Mouse (Mus musculus): Measurements from ENCODE around the gene Card11. TPM values are rescaled to one million over a fixed set of nuclear protein-coding genes. Genes with fewer than 3 reads are reported as not detected.
A peak's percentile ranks its signal among the peaks of the same experiment; 100 is the strongest.

The Card11 gene
- polyA plus RNA-seq, 1 experiment from 2014 or later: 0.18 TPM

GRCm38 (mm10) chr5:140955666-140956065, 44.7 kb downstream of the Card11 start:
- no peak for ATAC-seq (ENCODE audit: insufficient number of reproducible peaks, insufficient read depth, low FRiP score, low read depth)

GRCm38 (mm10) chr5:140951801-140952200, 48.6 kb downstream of the Card11 start:
- H3K27ac ChIP-seq (replicated peaks in 1 of 2; ENCODE audit: control insufficient read depth in 1 of 2, insufficient read depth in 1 of 2, low read depth in 2 of 2, low read length in 2 of 2): no peak overlapping the region
- no peak for ATAC-seq (ENCODE audit: insufficient number of reproducible peaks, insufficient read depth, low FRiP score, low read depth)
- H3K4me1 ChIP-seq (ENCODE audit: control insufficient read depth in 2 of 2, insufficient read depth in 2 of 2, low read length in 2 of 2): peaks cover 5% of the 10 kb centered on the region in 2 experiments; a peak in 2 of 4 replicates
- 80% methylated on average over 5 of the region's 5 CpGs for WGBS
- no peaks in the 10 kb centered on the region for H3K36me3 ChIP-seq (ENCODE audit: control insufficient read depth, insufficient read depth, low read length)
- no peak overlapping the region for H3K9ac ChIP-seq (ENCODE audit: low read length)
- no peak overlapping the region for H3K4me3 ChIP-seq (ENCODE audit: control insufficient read depth in 1 of 2, insufficient read depth in 1 of 2, low read depth in 1 of 2, low read length in 2 of 2)
- H3K9me3 ChIP-seq (ENCODE audit: control insufficient read depth, low read length): peaks cover 3% of the 10 kb centered on the region; the same call in 1 of the 2 replicates
- H3K4me2 ChIP-seq (ENCODE audit: low read length): no peak overlapping the region
- no peaks in the 10 kb centered on the region for H3K27me3 ChIP-seq (ENCODE audit: control insufficient read depth, insufficient read depth, low read length)

More at GRCm38 (mm10) chr5:140955666-140956065, 44.7 kb downstream of the Card11 start:
- Histone ChIP-seq H3K4me3 (ENCODE audit: control insufficient read depth in 1 of 2, insufficient read depth in 1 of 2, low read depth in 1 of 2, low read length in 2 of 2) (no peak overlapping the region), H3K4me1 (ENCODE audit: control insufficient read depth in 2 of 2, insufficient read depth in 2 of 2, low read length in 2 of 2) (no peaks in the 10 kb centered on the region), H3K4me2 (ENCODE audit: low read length) (no peak overlapping the region), H3K27ac (replicated peaks in 1 of 2; ENCODE audit: control insufficient read depth in 1 of 2, insufficient read depth in 1 of 2, low read depth in 2 of 2, low read length in 2 of 2) (no peak overlapping the region), H3K36me3 (ENCODE audit: control insufficient read depth, insufficient read depth, low read length) (no peaks in the 10 kb centered on the region), H3K27me3 (ENCODE audit: control insufficient read depth, insufficient read depth, low read length) (no peaks in the 10 kb centered on the region), H3K9me3 (ENCODE audit: control insufficient read depth, low read length) (peaks cover 3% of the 10 kb centered on the region; the same call in 1 of the 2 replicates), H3K9ac (ENCODE audit: low read length) (no peak overlapping the region)
- 78% methylated on average over 1 of the region's 1 CpGs for WGBS

DNA sequence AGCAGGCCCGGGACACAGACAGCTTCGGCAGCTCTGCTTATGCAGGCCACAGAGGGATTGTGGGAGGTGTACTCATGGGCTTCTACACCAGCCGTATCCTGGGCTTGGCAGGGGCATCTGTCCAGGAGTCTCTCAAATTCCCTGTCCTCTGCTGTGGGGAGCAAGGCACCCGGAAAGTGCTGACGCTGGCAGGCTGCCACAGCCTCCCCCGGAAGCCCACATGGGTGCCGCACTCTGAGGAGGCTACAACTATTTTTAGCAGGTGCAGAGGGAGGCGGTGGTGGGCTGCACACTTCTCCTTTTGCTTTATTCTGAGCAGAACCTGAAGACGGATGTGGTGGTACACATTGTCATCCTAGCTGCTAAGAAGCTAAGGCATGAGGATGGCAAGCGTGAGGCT, 52.4 kb downstream of the Card11 start:
- WGBS: 26% methylated on average over 10 of the region's 10 CpGs
- Histone ChIP-seq H3K4me1 (ENCODE audit: control insufficient read depth in 2 of 2, insufficient read depth in 2 of 2, low read length in 2 of 2) (peaks cover 5% of the 10 kb centered on the region in 2 experiments; a peak in 2 of 4 replicates), H3K4me2 (ENCODE audit: low read length) (peak overlapping the region; percentile 19), H3K4me3 (ENCODE audit: control insufficient read depth in 1 of 2, insufficient read depth in 1 of 2, low read depth in 1 of 2, low read length in 2 of 2) (no peak overlapping the region), H3K36me3 (ENCODE audit: control insufficient read depth, insufficient read depth, low read length) (no peaks in the 10 kb centered on the region), H3K27me3 (ENCODE audit: control insufficient read depth, insufficient read depth, low read length) (no peaks in the 10 kb centered on the region), H3K27ac (replicated peaks in 1 of 2; ENCODE audit: control insufficient read depth in 1 of 2, insufficient read depth in 1 of 2, low read depth in 2 of 2, low read length in 2 of 2) (peak overlapping the region; percentile 16 to 44; a peak in 3 of 4 replicates), H3K9me3 (ENCODE audit: control insufficient read depth, low read length) (peaks cover 3% of the 10 kb centered on the region; the same call in 1 of the 2 replicates), H3K9ac (ENCODE audit: low read length) (peak overlapping the region; percentile 31; the same call in 1 of the 2 replicates)
- ATAC-seq (ENCODE audit: insufficient number of reproducible peaks, insufficient read depth, low FRiP score, low read depth): peak; percentile 52

DNA sequence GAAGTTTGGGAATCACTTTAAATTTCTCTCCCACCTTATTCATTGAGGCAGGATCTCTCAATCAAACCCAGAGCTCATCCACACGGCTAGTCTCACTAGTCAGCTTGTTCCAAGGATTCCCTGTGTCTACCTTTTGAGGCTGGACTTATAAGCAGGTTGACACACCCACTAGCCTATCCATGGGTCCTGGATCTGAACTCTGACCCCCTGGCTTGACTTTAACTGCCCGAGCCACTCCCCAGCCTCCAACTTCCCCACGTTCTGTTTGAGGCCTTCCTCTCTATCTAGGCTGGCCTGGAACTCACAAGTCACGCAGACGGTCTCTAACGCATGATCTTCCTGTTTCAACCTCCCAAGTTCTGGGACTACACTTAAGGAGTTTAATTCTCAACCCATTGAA, 54.3 kb downstream of the Card11 start:
- Histone ChIP-seq H3K9me3 (ENCODE audit: control insufficient read depth, low read length) (no peaks in the 10 kb centered on the region), H3K9ac (ENCODE audit: low read length) (no peak overlapping the region), H3K36me3 (ENCODE audit: control insufficient read depth, insufficient read depth, low read length) (no peaks in the 10 kb centered on the region), H3K4me1 (ENCODE audit: control insufficient read depth in 2 of 2, insufficient read depth in 2 of 2, low read length in 2 of 2) (peaks cover 5% of the 10 kb centered on the region in 2 experiments; a peak in 2 of 4 replicates), H3K4me2 (ENCODE audit: low read length) (no peak overlapping the region), H3K4me3 (ENCODE audit: control insufficient read depth in 1 of 2, insufficient read depth in 1 of 2, low read depth in 1 of 2, low read length in 2 of 2) (no peak overlapping the region), H3K27me3 (ENCODE audit: control insufficient read depth, insufficient read depth, low read length) (no peaks in the 10 kb centered on the region), H3K27ac (replicated peaks in 1 of 2; ENCODE audit: control insufficient read depth in 1 of 2, insufficient read depth in 1 of 2, low read depth in 2 of 2, low read length in 2 of 2) (no peak overlapping the region)
- no peak for ATAC-seq (ENCODE audit: insufficient number of reproducible peaks, insufficient read depth, low FRiP score, low read depth)
- WGBS: 82% methylated on average over 6 of the region's 6 CpGs

DNA sequence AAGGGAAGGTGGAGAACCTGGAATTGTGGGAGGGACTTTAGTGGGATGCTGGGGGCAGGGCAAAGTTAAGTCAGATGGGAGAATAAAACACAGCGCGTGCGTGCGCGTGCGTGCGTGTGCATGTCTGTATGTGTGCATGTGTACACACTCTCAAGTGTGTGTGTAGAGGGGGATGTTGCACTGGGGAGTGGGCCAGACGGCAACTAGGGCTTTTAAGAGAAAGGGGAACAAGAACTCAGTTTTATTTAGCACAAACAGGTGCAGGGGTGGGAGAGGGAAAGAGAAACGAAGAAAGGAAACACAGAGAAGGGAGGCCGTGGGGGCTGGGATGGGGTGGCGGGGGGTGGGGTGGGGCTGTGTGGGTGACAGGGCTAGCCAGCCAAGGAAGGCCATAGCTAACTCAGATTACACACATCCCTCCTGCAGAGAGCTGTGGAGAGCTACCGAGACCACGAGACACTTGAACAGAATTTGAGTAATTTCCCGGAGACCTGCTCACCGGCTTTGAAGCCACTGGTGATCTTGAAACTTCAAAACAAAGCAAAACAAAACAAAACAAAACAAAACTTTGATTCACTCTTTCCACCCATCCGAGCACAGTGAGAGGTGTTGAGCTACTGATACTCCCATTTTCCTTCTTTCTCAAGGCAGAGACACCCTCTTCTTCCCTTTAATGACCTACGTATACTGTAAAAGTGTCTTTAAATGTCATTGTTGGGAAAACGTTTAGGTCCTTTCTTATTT, 55.8 kb downstream of the Card11 start:
- H3K4me1 ChIP-seq (ENCODE audit: control insufficient read depth in 2 of 2, insufficient read depth in 2 of 2, low read length in 2 of 2): peaks cover 5% of the 10 kb centered on the region in 2 experiments; a peak in 2 of 4 replicates
- WGBS: 75% methylated on average over 18 of the region's 18 CpGs
- H3K9ac ChIP-seq (ENCODE audit: low read length): no peak overlapping the region
- H3K27ac ChIP-seq (replicated peaks in 1 of 2; ENCODE audit: control insufficient read depth in 1 of 2, insufficient read depth in 1 of 2, low read depth in 2 of 2, low read length in 2 of 2): no peak overlapping the region
- H3K4me2 ChIP-seq (ENCODE audit: low read length): no peak overlapping the region
- no peaks in the 10 kb centered on the region for H3K36me3 ChIP-seq (ENCODE audit: control insufficient read depth, insufficient read depth, low read length)
- no peak overlapping the region for H3K4me3 ChIP-seq (ENCODE audit: control insufficient read depth in 1 of 2, insufficient read depth in 1 of 2, low read depth in 1 of 2, low read length in 2 of 2)
- no peaks in the 10 kb centered on the region for H3K27me3 ChIP-seq (ENCODE audit: control insufficient read depth, insufficient read depth, low read length)
- no peak for ATAC-seq (ENCODE audit: insufficient number of reproducible peaks, insufficient read depth, low FRiP score, low read depth)
- H3K9me3 ChIP-seq (ENCODE audit: control insufficient read depth, low read length): no peaks in the 10 kb centered on the region

GRCm38 (mm10) chr5:140940923-140941491, 59.4 kb downstream of the Card11 start:
- WGBS: 72% methylated on average over 14 of the region's 14 CpGs
- Histone ChIP-seq H3K9me3 (ENCODE audit: control insufficient read depth, low read length) (no peaks in the 10 kb centered on the region), H3K36me3 (ENCODE audit: control insufficient read depth, insufficient read depth, low read length) (no peaks in the 10 kb centered on the region), H3K27ac (replicated peaks in 1 of 2; ENCODE audit: control insufficient read depth in 1 of 2, insufficient read depth in 1 of 2, low read depth in 2 of 2, low read length in 2 of 2) (no peak overlapping the region), H3K9ac (ENCODE audit: low read length) (no peak overlapping the region), H3K4me1 (ENCODE audit: control insufficient read depth in 2 of 2, insufficient read depth in 2 of 2, low read length in 2 of 2) (no peaks in the 10 kb centered on the region), H3K4me2 (ENCODE audit: low read length) (no peak overlapping the region), H3K4me3 (ENCODE audit: control insufficient read depth in 1 of 2, insufficient read depth in 1 of 2, low read depth in 1 of 2, low read length in 2 of 2) (no peak overlapping the region), H3K27me3 (ENCODE audit: control insufficient read depth, insufficient read depth, low read length) (no peaks in the 10 kb centered on the region)
- no peak for ATAC-seq (ENCODE audit: insufficient number of reproducible peaks, insufficient read depth, low FRiP score, low read depth)

DNA sequence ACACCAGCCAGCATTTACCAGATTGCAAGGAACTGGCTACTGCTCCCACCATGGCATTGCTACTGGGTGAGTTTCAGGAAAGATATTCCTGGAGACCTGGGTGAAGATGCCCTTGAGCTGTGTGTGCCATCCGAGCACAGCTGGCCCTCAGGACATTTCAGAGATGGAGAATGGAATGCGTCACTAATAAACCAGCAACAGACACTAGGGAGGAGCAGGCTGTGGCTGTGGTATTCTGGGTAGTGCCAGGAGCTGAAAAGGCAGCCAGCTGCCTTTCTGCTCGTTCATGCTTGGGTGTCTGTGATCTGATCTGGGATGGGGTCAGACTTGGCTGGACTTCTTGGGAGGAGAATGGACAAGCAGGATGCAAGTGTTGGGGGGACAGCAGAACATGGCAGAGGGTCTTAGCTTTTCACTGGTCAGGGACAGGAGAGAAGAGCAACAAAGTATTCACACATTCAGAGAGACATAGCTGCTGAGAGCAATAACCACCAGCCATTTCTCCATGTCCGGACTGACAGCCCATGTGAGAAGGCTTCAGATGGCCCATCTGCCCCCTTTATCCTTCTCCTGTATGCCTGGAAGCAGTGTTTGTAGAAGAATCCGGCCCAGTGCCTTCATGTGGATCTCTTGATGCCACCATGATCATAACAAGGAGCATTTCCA, 60.0 kb downstream of the Card11 start:
- WGBS: 52% methylated on average over 5 of the region's 5 CpGs
- Histone ChIP-seq H3K9ac (ENCODE audit: low read length) (no peak overlapping the region), H3K4me3 (ENCODE audit: control insufficient read depth in 1 of 2, insufficient read depth in 1 of 2, low read depth in 1 of 2, low read length in 2 of 2) (no peak overlapping the region), H3K36me3 (ENCODE audit: control insufficient read depth, insufficient read depth, low read length) (no peaks in the 10 kb centered on the region), H3K27me3 (ENCODE audit: control insufficient read depth, insufficient read depth, low read length) (no peaks in the 10 kb centered on the region), H3K4me2 (ENCODE audit: low read length) (no peak overlapping the region), H3K27ac (replicated peaks in 1 of 2; ENCODE audit: control insufficient read depth in 1 of 2, insufficient read depth in 1 of 2, low read depth in 2 of 2, low read length in 2 of 2) (no peak overlapping the region), H3K9me3 (ENCODE audit: control insufficient read depth, low read length) (no peaks in the 10 kb centered on the region), H3K4me1 (ENCODE audit: control insufficient read depth in 2 of 2, insufficient read depth in 2 of 2, low read length in 2 of 2) (no peaks in the 10 kb centered on the region)
- ATAC-seq (ENCODE audit: insufficient number of reproducible peaks, insufficient read depth, low FRiP score, low read depth): no peak

Measured in heart, embryonic 14.5 days (tissue).